Mouse (Mus musculus): ENCODE results near the gene Cluap1. TPM values are rescaled to one million over a fixed set of nuclear protein-coding genes. Genes with fewer than 3 reads are reported as not detected.

Cluap1 gene
- polyA plus RNA-seq, 1 experiment from 2014 or later, result 12.4 TPM

DNA sequence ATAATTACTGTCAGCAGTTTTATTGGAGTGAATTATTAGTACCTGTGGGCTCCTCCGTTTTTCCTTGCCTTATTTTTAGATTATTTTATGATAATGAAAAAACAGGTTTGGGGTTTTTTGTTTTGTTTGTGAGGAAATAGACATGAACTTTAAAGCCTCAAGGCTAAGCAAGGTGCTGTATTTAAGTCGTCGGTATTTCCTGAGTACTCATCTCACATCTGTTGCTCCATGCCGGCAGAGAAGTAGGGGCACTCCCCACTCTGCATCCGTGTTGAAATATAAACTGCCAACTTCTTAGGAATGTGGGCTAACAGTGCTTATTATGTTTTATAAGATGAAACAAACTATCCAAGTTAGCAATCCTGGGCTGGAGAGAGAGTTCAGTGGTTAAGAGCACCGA, 12.6 kb upstream of the Cluap1 start:
- Histone ChIP-seq H3K9me3 (replicated peaks) (no peaks in the 10 kb centered on the region), H3K36me3 (peaks cover 67% of the 10 kb centered on the region), H3K4me1 (peaks cover 22% of the 10 kb centered on the region), H3K27me3 (replicated peaks) (no peaks in the 10 kb centered on the region), H3K4me3 (no peak overlapping the region), H3K27ac (no peak overlapping the region), H3K4me2 (no peak overlapping the region), H3K9ac (no peak overlapping the region)
- WGBS (ENCODE audit: insufficient replicate concordance), result 73% methylated on average over 6 of the region's 6 CpGs
- no peak for ATAC-seq

DNA sequence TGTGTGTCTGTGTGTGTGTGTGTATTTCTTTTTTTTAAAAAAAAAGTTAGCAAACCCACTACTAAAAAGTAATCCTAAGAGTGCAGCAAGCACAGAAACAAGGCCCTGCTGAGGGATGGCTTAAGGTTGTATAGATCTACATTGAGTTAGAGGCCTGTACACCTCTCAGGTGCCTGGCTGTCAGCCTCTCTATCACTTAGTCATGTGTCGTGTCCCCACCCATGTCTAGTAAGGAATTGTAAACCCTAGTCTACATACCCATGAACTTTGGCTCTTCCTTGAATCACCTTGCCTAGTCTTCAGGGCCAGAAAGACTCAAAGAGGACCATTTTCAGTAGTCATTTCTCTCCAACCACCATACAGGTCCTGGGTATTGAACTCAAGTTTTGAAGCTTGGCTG, 12.0 kb upstream of the Cluap1 start:
- WGBS (ENCODE audit: insufficient replicate concordance), result 62% methylated on average over 1 of the region's 1 CpGs
- Histone ChIP-seq H3K9me3 (replicated peaks) (no peaks in the 10 kb centered on the region), H3K4me1 (peaks cover 22% of the 10 kb centered on the region), H3K9ac (no peak overlapping the region), H3K4me2 (no peak overlapping the region), H3K27ac (no peak overlapping the region), H3K27me3 (replicated peaks) (no peaks in the 10 kb centered on the region), H3K36me3 (peaks cover 71% of the 10 kb centered on the region), H3K4me3 (no peak overlapping the region)
- no peak for ATAC-seq

- ATAC-seq, result no peak
- H3K9me3 ChIP-seq (replicated peaks), result no peaks in the 10 kb centered on the region
- H3K4me3 ChIP-seq, result 0 out of 2 replicates have a peak overlapping the region, but pooled peaks have one; percentile 76
- no peak overlapping the region for H3K27ac ChIP-seq
- H3K4me1 ChIP-seq, result peaks cover 16% of the 10 kb centered on the region
- peak overlapping the region; percentile 91 for H3K4me2 ChIP-seq
- 63% methylated on average over 2 of the region's 2 CpGs for WGBS (ENCODE audit: insufficient replicate concordance)
- peaks cover 50% of the 10 kb centered on the region for H3K36me3 ChIP-seq
- no peaks in the 10 kb centered on the region for H3K27me3 ChIP-seq (replicated peaks)
- no peak overlapping the region for H3K9ac ChIP-seq
Observed at GRCm38 (mm10) chr16:3907471-3907870, 1.1 kb upstream of the Cluap1 start.

DNA sequence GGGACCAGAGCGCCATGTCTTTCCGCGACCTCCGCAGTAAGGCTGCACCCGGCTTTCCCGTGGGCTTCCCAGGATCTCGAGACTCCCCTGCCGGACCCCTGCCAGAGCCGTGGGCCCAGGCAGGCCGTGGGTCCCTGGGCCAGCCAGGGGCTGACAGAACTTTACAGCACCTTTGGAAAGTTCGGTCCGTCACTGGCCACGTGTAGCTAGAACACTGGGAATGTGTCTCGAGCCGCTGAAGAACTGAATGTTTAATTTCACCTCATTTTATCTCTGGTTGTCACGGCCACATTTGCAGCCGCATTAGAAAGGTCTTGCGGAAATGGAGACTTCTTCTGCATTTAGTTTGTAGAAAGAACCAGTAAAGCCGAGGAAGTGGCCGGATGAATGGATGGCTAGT, 517 bp downstream of the Cluap1 start:
- Histone ChIP-seq H3K27me3 (replicated peaks) (no peaks in the 10 kb centered on the region), H3K4me1 (peaks cover 16% of the 10 kb centered on the region), H3K9ac (peak overlapping the region; percentile 82), H3K9me3 (replicated peaks) (no peaks in the 10 kb centered on the region), H3K27ac (peak overlapping the region; percentile 77), H3K36me3 (peaks cover 50% of the 10 kb centered on the region), H3K4me2 (peak overlapping the region; percentile 91), H3K4me3 (peak overlapping the region; percentile 76)
- WGBS (ENCODE audit: insufficient replicate concordance), result 5% methylated on average over 20 of the region's 20 CpGs
- no peak for ATAC-seq

GRCm38 (mm10) chr16:3920756-3921155, 12.2 kb downstream of the Cluap1 start:
- no peak overlapping the region for H3K4me3 ChIP-seq
- H3K36me3 ChIP-seq, result peaks cover 74% of the 10 kb centered on the region
- H3K4me2 ChIP-seq, result no peak overlapping the region
- no peak overlapping the region for H3K9ac ChIP-seq
- ATAC-seq, result no peak
- H3K27ac ChIP-seq, result no peak overlapping the region
- H3K9me3 ChIP-seq (replicated peaks), result no peaks in the 10 kb centered on the region
- 89% methylated on average over 2 of the region's 2 CpGs for WGBS (ENCODE audit: insufficient replicate concordance)
- no peaks in the 10 kb centered on the region for H3K27me3 ChIP-seq (replicated peaks)
- H3K4me1 ChIP-seq, result no peaks in the 10 kb centered on the region

- H3K9ac ChIP-seq, result no peak overlapping the region
- peak; percentile 18; the same call in 1 of the 2 replicates for ATAC-seq
- WGBS (ENCODE audit: insufficient replicate concordance), result 64% methylated on average over 3 of the region's 3 CpGs
Observed at GRCm38 (mm10) chr16:3923515-3923914, 14.9 kb downstream of the Cluap1 start.

GRCm38 (mm10) chr16:3923966-3924365, 15.4 kb downstream of the Cluap1 start:
- Histone ChIP-seq H3K27me3 (replicated peaks) (no peaks in the 10 kb centered on the region), H3K36me3 (peaks cover 75% of the 10 kb centered on the region), H3K4me2 (no peak overlapping the region), H3K9me3 (replicated peaks) (no peaks in the 10 kb centered on the region), H3K4me3 (no peak overlapping the region), H3K9ac (no peak overlapping the region), H3K27ac (no peak overlapping the region), H3K4me1 (no peaks in the 10 kb centered on the region)
- ATAC-seq, result no peak
- 69% methylated on average over 4 of the region's 4 CpGs for WGBS (ENCODE audit: insufficient replicate concordance)

More at GRCm38 (mm10) chr16:3923515-3923914, 14.9 kb downstream of the Cluap1 start:
- Histone ChIP-seq H3K4me1 (no peaks in the 10 kb centered on the region), H3K4me3 (no peak overlapping the region), H3K27ac (no peak overlapping the region), H3K9me3 (replicated peaks) (no peaks in the 10 kb centered on the region), H3K36me3 (peaks cover 73% of the 10 kb centered on the region), H3K4me2 (no peak overlapping the region), H3K27me3 (replicated peaks) (no peaks in the 10 kb centered on the region)

DNA sequence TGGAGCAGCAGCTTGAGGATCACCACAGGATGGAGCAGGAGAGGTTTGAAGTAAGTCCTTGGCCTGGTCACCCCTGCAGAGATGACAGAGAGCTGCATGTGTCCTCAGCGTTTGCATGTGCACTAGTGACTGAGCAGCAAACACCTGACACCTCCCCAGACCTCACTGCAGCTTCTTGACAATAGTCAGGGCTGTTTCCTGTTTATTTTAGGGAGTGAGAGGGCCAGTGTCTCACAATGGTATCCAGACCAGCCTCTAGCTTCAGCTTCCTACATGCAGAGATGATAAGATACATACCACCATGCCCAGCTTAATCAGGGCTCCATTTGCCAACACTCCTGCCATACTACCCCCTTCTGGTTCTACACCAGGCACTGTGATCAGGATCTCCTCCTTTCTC, 20.0 kb downstream of the Cluap1 start:
- Histone ChIP-seq H3K4me2 (no peak overlapping the region), H3K27ac (no peak overlapping the region), H3K36me3 (peaks cover 73% of the 10 kb centered on the region), H3K9me3 (replicated peaks) (no peaks in the 10 kb centered on the region), H3K27me3 (replicated peaks) (no peaks in the 10 kb centered on the region), H3K4me3 (no peak overlapping the region), H3K4me1 (no peaks in the 10 kb centered on the region), H3K9ac (no peak overlapping the region)
- 26% methylated on average over 1 of the region's 1 CpGs for WGBS (ENCODE audit: insufficient replicate concordance)
- ATAC-seq, result no peak

- H3K27me3 ChIP-seq (replicated peaks), result no peaks in the 10 kb centered on the region
- H3K9ac ChIP-seq, result no peak overlapping the region
- peaks cover 73% of the 10 kb centered on the region for H3K36me3 ChIP-seq
- peak; percentile 30; the same call in 1 of the 2 replicates for ATAC-seq
- no peak overlapping the region for H3K27ac ChIP-seq
- H3K9me3 ChIP-seq (replicated peaks), result no peaks in the 10 kb centered on the region
- H3K4me1 ChIP-seq, result no peaks in the 10 kb centered on the region
- H3K4me2 ChIP-seq, result no peak overlapping the region
- WGBS (ENCODE audit: insufficient replicate concordance), result 59% methylated on average over 7 of the region's 7 CpGs
- no peak overlapping the region for H3K4me3 ChIP-seq
Observed at GRCm38 (mm10) chr16:3929151-3929550, 20.6 kb downstream of the Cluap1 start.

- Histone ChIP-seq H3K36me3 (peaks cover 82% of the 10 kb centered on the region), H3K4me1 (no peaks in the 10 kb centered on the region), H3K27me3 (replicated peaks) (no peaks in the 10 kb centered on the region), H3K9ac (no peak overlapping the region), H3K4me3 (no peak overlapping the region), H3K4me2 (no peak overlapping the region), H3K9me3 (replicated peaks) (no peaks in the 10 kb centered on the region), H3K27ac (no peak overlapping the region)
- WGBS (ENCODE audit: insufficient replicate concordance), result 75% methylated on average over 6 of the region's 6 CpGs
- ATAC-seq, result no peak
Observed at GRCm38 (mm10) chr16:3933536-3933935, 24.9 kb downstream of the Cluap1 start.

GRCm38 (mm10) chr16:3934091-3934490, 25.5 kb downstream of the Cluap1 start:
- WGBS (ENCODE audit: insufficient replicate concordance), result 43% methylated on average over 1 of the region's 1 CpGs
- Histone ChIP-seq H3K9ac (no peak overlapping the region), H3K4me1 (no peaks in the 10 kb centered on the region), H3K9me3 (replicated peaks) (no peaks in the 10 kb centered on the region), H3K36me3 (peaks cover 83% of the 10 kb centered on the region), H3K4me3 (no peak overlapping the region), H3K4me2 (no peak overlapping the region), H3K27me3 (replicated peaks) (no peaks in the 10 kb centered on the region), H3K27ac (no peak overlapping the region)
- no peak for ATAC-seq

GRCm38 (mm10) chr16:3934701-3935100, 26.1 kb downstream of the Cluap1 start:
- Histone ChIP-seq H3K27ac (no peak overlapping the region), H3K9me3 (replicated peaks) (no peaks in the 10 kb centered on the region), H3K4me3 (no peak overlapping the region), H3K4me2 (no peak overlapping the region), H3K4me1 (no peaks in the 10 kb centered on the region), H3K27me3 (replicated peaks) (no peaks in the 10 kb centered on the region), H3K36me3 (peaks cover 83% of the 10 kb centered on the region), H3K9ac (no peak overlapping the region)
- 0 out of 2 replicates have a peak, but pooled peaks have one; percentile 13 for ATAC-seq
- WGBS (ENCODE audit: insufficient replicate concordance), result 70% methylated on average over 4 of the region's 4 CpGs

DNA sequence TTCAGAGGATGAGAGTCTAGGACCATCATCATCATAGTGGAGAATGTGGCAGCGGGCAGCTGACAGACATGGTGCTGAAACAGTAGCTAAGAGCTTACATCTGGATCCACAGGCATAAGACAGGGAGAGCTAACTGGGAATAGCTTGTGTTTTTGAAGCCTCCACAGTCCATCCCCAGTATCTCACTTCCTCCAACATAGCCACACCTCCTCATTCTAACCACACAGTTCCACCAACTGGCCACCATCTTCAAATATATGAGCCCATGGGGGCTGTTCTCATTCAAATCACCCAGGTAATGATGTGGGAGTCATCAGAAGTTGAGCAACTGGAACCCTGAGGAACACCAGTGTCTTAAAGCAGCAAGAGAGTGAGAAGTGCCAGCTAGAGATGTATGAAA, 42.5 kb downstream of the Cluap1 start:
- Histone ChIP-seq H3K4me1 (no peaks in the 10 kb centered on the region), H3K9me3 (replicated peaks) (no peaks in the 10 kb centered on the region), H3K36me3 (no peaks in the 10 kb centered on the region), H3K27ac (no peak overlapping the region), H3K9ac (no peak overlapping the region), H3K27me3 (replicated peaks) (no peaks in the 10 kb centered on the region), H3K4me2 (no peak overlapping the region), H3K4me3 (no peak overlapping the region)
- WGBS (ENCODE audit: insufficient replicate concordance), result 75% methylated on average over 1 of the region's 1 CpGs
- no peak for ATAC-seq
